Mouse (Mus musculus) heart, embryonic 11.5 days (tissue): Measurements from ENCODE around the gene Fam13a. TPM values are rescaled to one million over a fixed set of nuclear protein-coding genes. Genes with fewer than 3 reads are reported as not detected.
A peak's percentile ranks its signal among the peaks of the same experiment; 100 is the strongest.

Experiments used
- ATAC-seq: fragments of 200-750 bp; cut with Nextera tagmentation; replicated peaks from 2 replicates; pipeline ENCODE4 v1.8.0; 2017; ENCODE audit warnings: moderate library complexity; ENCODE audit not compliant: insufficient number of reproducible peaks, low FRiP score, low TSS enrichment
- H3K27ac ChIP-seq: fragments of 300-500 bp; sonication (generic); 2 replicates; pipeline ENCODE4 v1.5.1; 2014; ENCODE audit warnings: mild to moderate bottlenecking, low read depth, low read length
- H3K27me3 ChIP-seq: fragments of 300-500 bp; sonication (generic); 2 replicates; pipeline ENCODE4 v1.6.1; 2014; ENCODE audit warnings: mild to moderate bottlenecking, low read length, mixed read lengths; ENCODE audit not compliant: control insufficient read depth, insufficient read depth
- H3K36me3 ChIP-seq: fragments of 300-500 bp; sonication (generic); 2 replicates; pipeline ENCODE4 v1.6.1; 2014; ENCODE audit warnings: mild to moderate bottlenecking, low read length, moderate library complexity, mixed read lengths; ENCODE audit not compliant: control insufficient read depth, insufficient read depth
- H3K4me1 ChIP-seq: fragments of 300-500 bp; sonication (generic); 2 replicates; pipeline ENCODE4 v1.6.1; 2014; ENCODE audit warnings: low read length; ENCODE audit not compliant: control insufficient read depth, insufficient read depth
- H3K4me2 ChIP-seq: fragments of 300-500 bp; sonication (generic); 2 replicates; pipeline ENCODE4 v1.6.1; 2014; ENCODE audit warnings: mild to moderate bottlenecking, moderate library complexity
- H3K4me3 ChIP-seq: fragments of 300-500 bp; sonication (generic); 2 replicates; pipeline ENCODE4 v1.5.1; 2014; ENCODE audit warnings: low read depth, low read length
- H3K9ac ChIP-seq: fragments of 300-500 bp; sonication (generic); 2 replicates; pipeline ENCODE4 v1.6.1; 2014; ENCODE audit warnings: mild to moderate bottlenecking, low read depth, low read length, moderate library complexity
- H3K9me3 ChIP-seq: fragments of 300-500 bp; sonication (generic); replicated peaks from 2 replicates; pipeline ENCODE4 v1.6.1; 2016; ENCODE audit warnings: low read length; ENCODE audit not compliant: control insufficient read depth
- whole genome bisulfite sequencing: fragments of 180-500 bp; shearing (Covaris S2); extraction: QIAGEN DNeasy Blood & Tissue Kit; methylation state at CpG from one replicate; pipeline ENCODE4 v1.1.7; 2014; ENCODE audit not compliant: insufficient replicate concordance; 5-methylcytosine and 5-hydroxymethylcytosine counted together
- polyA plus RNA-seq: library from polyadenylated mRNA; unstranded; fragments of >200 nt; fragmentation: Nextera tagmentation; extraction: Ambion mirVana; gene quantifications from 2 replicates; pipeline ENCODE4 v1.2.1, GENCODE M21; 2014

Gene Fam13a
- 6.7 and 10.2 TPM in 2 replicates for polyA plus RNA-seq

GRCm38 (mm10) chr6:59024164-59024724, at the start of gene Fam13a:
TSS of gene Fam13a (minus strand) at chr6:59024549.
- peak; percentile 95 for ATAC-seq
- H3K4me1 ChIP-seq: 0 out of 2 replicates have a peak, but pooled peaks cover 2% of the 10 kb centered on the region
- H3K27ac ChIP-seq: peak within 1 kb of the TSS; percentile 66
- H3K9me3 ChIP-seq: no peaks in the 10 kb centered on the region
- peak within 1 kb of the TSS; percentile 68 for H3K4me2 ChIP-seq
- under 1% methylated on average over 16 of the region's 16 CpGs for WGBS
- H3K9ac ChIP-seq: peak within 1 kb of the TSS; percentile 72
- H3K36me3 ChIP-seq: no peaks in the 10 kb centered on the region
- H3K27me3 ChIP-seq: no peaks in the 10 kb centered on the region
- peak within 1 kb of the TSS; percentile 62 for H3K4me3 ChIP-seq

- Histone ChIP-seq H3K4me2 (no peak overlapping the region), H3K27ac (no peak overlapping the region), H3K27me3 (no peaks in the 10 kb centered on the region), H3K36me3 (no peaks in the 10 kb centered on the region), H3K9me3 (no peaks in the 10 kb centered on the region), H3K9ac (no peak overlapping the region), H3K4me1 (no peaks in the 10 kb centered on the region), H3K4me3 (no peak overlapping the region)
- WGBS: 81% methylated on average over 5 of the region's 5 CpGs
- no peak for ATAC-seq
Observed at GRCm38 (mm10) chr6:59072096-59073060, 48.0 kb upstream of the Fam13a start.

GRCm38 (mm10) chr6:59071691-59072090, 47.3 kb upstream of the Fam13a start:
- H3K9ac ChIP-seq: no peak overlapping the region
- H3K27ac ChIP-seq: no peak overlapping the region
- 85% methylated on average over 3 of the region's 3 CpGs for WGBS
- H3K4me2 ChIP-seq: no peak overlapping the region
- no peaks in the 10 kb centered on the region for H3K36me3 ChIP-seq
- no peaks in the 10 kb centered on the region for H3K9me3 ChIP-seq
- no peaks in the 10 kb centered on the region for H3K27me3 ChIP-seq
- H3K4me3 ChIP-seq: no peak overlapping the region
- no peaks in the 10 kb centered on the region for H3K4me1 ChIP-seq
- ATAC-seq: no peak

- Histone ChIP-seq H3K36me3 (no peaks in the 10 kb centered on the region), H3K27ac (no peak overlapping the region), H3K27me3 (no peaks in the 10 kb centered on the region), H3K4me2 (no peak overlapping the region), H3K9me3 (no peaks in the 10 kb centered on the region), H3K4me1 (no peaks in the 10 kb centered on the region), H3K9ac (no peak overlapping the region), H3K4me3 (no peak overlapping the region)
- no peak for ATAC-seq
- WGBS: 85% methylated on average over 5 of the region's 5 CpGs
Observed at GRCm38 (mm10) chr6:59068187-59068586, 43.8 kb upstream of the Fam13a start.

- no peaks in the 10 kb centered on the region for H3K4me1 ChIP-seq
- no peaks in the 10 kb centered on the region for H3K36me3 ChIP-seq
- H3K4me2 ChIP-seq: no peak overlapping the region
- WGBS: 62% methylated on average over 4 of the region's 4 CpGs
- no peaks in the 10 kb centered on the region for H3K27me3 ChIP-seq
- H3K4me3 ChIP-seq: no peak overlapping the region
- no peak overlapping the region for H3K9ac ChIP-seq
- no peak for ATAC-seq
- H3K27ac ChIP-seq: no peak overlapping the region
- H3K9me3 ChIP-seq: no peaks in the 10 kb centered on the region
Observed at GRCm38 (mm10) chr6:59064440-59064839, 40.1 kb upstream of the Fam13a start.

- H3K27me3 ChIP-seq: no peaks in the 10 kb centered on the region
- ATAC-seq: no peak
- no peak overlapping the region for H3K4me2 ChIP-seq
- no peaks in the 10 kb centered on the region for H3K4me1 ChIP-seq
- H3K9me3 ChIP-seq: no peaks in the 10 kb centered on the region
- H3K9ac ChIP-seq: no peak overlapping the region
- no peaks in the 10 kb centered on the region for H3K36me3 ChIP-seq
- no peak overlapping the region for H3K27ac ChIP-seq
- no peak overlapping the region for H3K4me3 ChIP-seq
- WGBS: 82% methylated on average over 2 of the region's 2 CpGs
Observed at GRCm38 (mm10) chr6:59053232-59053631, 28.9 kb upstream of the Fam13a start.

- Histone ChIP-seq H3K4me1 (no peaks in the 10 kb centered on the region), H3K27ac (no peak overlapping the region), H3K9ac (no peak overlapping the region), H3K27me3 (no peaks in the 10 kb centered on the region), H3K9me3 (no peaks in the 10 kb centered on the region), H3K36me3 (no peaks in the 10 kb centered on the region), H3K4me3 (no peak overlapping the region), H3K4me2 (no peak overlapping the region)
- no peak for ATAC-seq
- WGBS: 90% methylated on average over 1 of the region's 1 CpGs
Observed at GRCm38 (mm10) chr6:59039719-59040118, 15.4 kb upstream of the Fam13a start.

GRCm38 (mm10) chr6:59032748-59033147, 8.4 kb upstream of the Fam13a start:
- no peak overlapping the region for H3K9ac ChIP-seq
- no peaks in the 10 kb centered on the region; the same call in 1 of the 2 replicates for H3K4me1 ChIP-seq
- no peak overlapping the region for H3K4me2 ChIP-seq
- no peak for ATAC-seq
- H3K4me3 ChIP-seq: no peak overlapping the region
- no peaks in the 10 kb centered on the region for H3K27me3 ChIP-seq
- H3K27ac ChIP-seq: no peak overlapping the region
- H3K36me3 ChIP-seq: no peaks in the 10 kb centered on the region
- 76% methylated on average over 5 of the region's 5 CpGs for WGBS
- H3K9me3 ChIP-seq: no peaks in the 10 kb centered on the region
